Mouse (Mus musculus): ENCODE data around the gene Gjb5.

- TF ChIP-seq CTCF (conservative IDR thresholded peaks at IDR 0.05; ENCODE audit: low read length) = no peak
- no peak for TF ChIP-seq POU5F1 (IDR thresholded peaks at IDR 0.05; ENCODE audit: borderline replicate concordance, low read length)
- no peak for TF ChIP-seq NANOG (IDR thresholded peaks at IDR 0.05; ENCODE audit: borderline replicate concordance, low read length)
Measured at GRCm38 (mm10) chr4:127353951-127354438, 4.0 kb downstream of the Gjb5 start, which contains the start of gene Gjb4.
